Mouse (Mus musculus) C2C12 (cell line): ENCODE results near the gene Tiam1.

Experiments
- CEBPB ChIP-seq: IDR thresholded peaks from one replicate; pipeline ENCODE4 v1.6.1; 2011; ENCODE audit warnings: low read depth, mild to moderate bottlenecking, control low read depth, moderate library complexity
- CTCF ChIP-seq: IDR thresholded peaks from one replicate; pipeline ENCODE4 v1.5.1; 2011; ENCODE audit not compliant: control insufficient read depth, insufficient read depth, insufficient read length
- FOSL1 ChIP-seq: IDR thresholded peaks from one replicate; pipeline ENCODE4 v1.8.0; 2011; ENCODE audit warnings: mild to moderate bottlenecking, low read length; ENCODE audit not compliant: poor library complexity, insufficient read depth, severe bottlenecking
- MYOD1 ChIP-seq: IDR thresholded peaks from one replicate; pipeline ENCODE4 v1.6.1; 2011; ENCODE audit warnings: low read depth; ENCODE audit not compliant: control insufficient read depth, insufficient read length
- USF1 ChIP-seq: IDR thresholded peaks from one replicate; pipeline ENCODE4 v1.6.1; 2011; ENCODE audit warnings: low read depth, mild to moderate bottlenecking, control low read depth, moderate library complexity

DNA sequence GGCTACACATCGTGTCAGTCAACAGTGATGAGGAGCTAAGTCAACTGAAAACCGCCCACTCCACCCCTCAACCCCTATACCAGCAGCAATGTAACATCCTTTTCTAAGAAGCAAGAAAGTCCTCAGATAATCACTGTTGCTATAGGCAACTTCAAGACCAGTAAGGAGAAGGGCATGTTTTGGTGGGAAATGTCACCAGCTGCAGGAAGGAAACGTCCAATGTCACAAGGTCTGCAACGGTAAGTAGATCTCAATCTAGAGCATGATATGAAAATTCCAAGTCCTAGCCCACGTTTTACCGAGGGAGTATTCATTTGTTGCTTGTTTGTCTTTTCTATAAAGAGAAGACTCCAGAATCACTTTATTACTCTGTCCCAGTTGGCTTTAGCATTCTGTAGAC, 95.7 kb downstream of the Tiam1 start:
- no peak for TF ChIP-seq CTCF
- TF ChIP-seq MYOD1 = no peak
- TF ChIP-seq FOSL1 = no peak
- TF ChIP-seq USF1 = no peak
- TF ChIP-seq CEBPB = no peak
